Mouse (Mus musculus): ENCODE results near the gene Pkd1l2. TPM values are rescaled to one million over a fixed set of nuclear protein-coding genes. Genes with fewer than 3 reads are reported as not detected.
A peak's percentile ranks its signal among the peaks of the same experiment; 100 is the strongest.

The Pkd1l2 gene
- polyA plus RNA-seq, 1 experiment from 2014 or later = not detected

GRCm38 (mm10) chr8:117050763-117051162, 31.5 kb downstream of the Pkd1l2 start:
- H3K4me2 ChIP-seq (ENCODE audit: low read length) = no peak overlapping the region
- H3K4me3 ChIP-seq (replicated peaks; ENCODE audit: low read depth, low read length) = no peak overlapping the region
- 78% methylated on average over 9 of the region's 9 CpGs for WGBS
- no peak for TF ChIP-seq CTCF (IDR thresholded peaks at IDR 0.05; ENCODE audit: low read depth)
- no peaks in the 10 kb centered on the region for H3K4me1 ChIP-seq (replicated peaks; ENCODE audit: insufficient read depth, low read length)
- H3K27me3 ChIP-seq (ENCODE audit: insufficient read depth, low read length) = no peaks in the 10 kb centered on the region
- no peaks in the 10 kb centered on the region for H3K36me3 ChIP-seq (ENCODE audit: insufficient read depth, low read length)
- DNase-seq (ENCODE audit: low spot score) (peak; percentile 28), ATAC-seq (replicated peaks; ENCODE audit: low FRiP score, low read depth) (no peak)
- H3K9me3 ChIP-seq (replicated peaks; ENCODE audit: low read length) = no peaks in the 10 kb centered on the region
- H3K9ac ChIP-seq (ENCODE audit: low read depth, low read length) = no peak overlapping the region
- H3K27ac ChIP-seq = no peak overlapping the region

GRCm38 (mm10) chr8:117049444-117049843, 32.8 kb downstream of the Pkd1l2 start:
- Histone ChIP-seq H3K9me3 (replicated peaks; ENCODE audit: low read length) (no peaks in the 10 kb centered on the region), H3K4me3 (replicated peaks; ENCODE audit: low read depth, low read length) (no peak overlapping the region), H3K9ac (ENCODE audit: low read depth, low read length) (no peak overlapping the region), H3K27me3 (ENCODE audit: insufficient read depth, low read length) (no peaks in the 10 kb centered on the region), H3K27ac (no peak overlapping the region), H3K4me1 (replicated peaks; ENCODE audit: insufficient read depth, low read length) (no peaks in the 10 kb centered on the region), H3K4me2 (ENCODE audit: low read length) (no peak overlapping the region), H3K36me3 (ENCODE audit: insufficient read depth, low read length) (no peaks in the 10 kb centered on the region)
- ATAC-seq (replicated peaks; ENCODE audit: low FRiP score, low read depth) (0 out of 2 replicates have a peak, but pooled peaks have one; percentile 13), DNase-seq (ENCODE audit: low spot score) (no peak)
- WGBS = 67% methylated on average over 7 of the region's 7 CpGs
- peak; percentile 24; the same call in 1 of the 2 replicates for TF ChIP-seq CTCF (IDR thresholded peaks at IDR 0.05; ENCODE audit: low read depth)

- no peaks in the 10 kb centered on the region for H3K9me3 ChIP-seq (replicated peaks; ENCODE audit: low read length)
- no peak for ATAC-seq (replicated peaks; ENCODE audit: low FRiP score, low read depth)
- no peaks in the 10 kb centered on the region for H3K27me3 ChIP-seq (ENCODE audit: insufficient read depth, low read length)
- no peaks in the 10 kb centered on the region for H3K4me1 ChIP-seq (replicated peaks; ENCODE audit: insufficient read depth, low read length)
- H3K36me3 ChIP-seq (ENCODE audit: insufficient read depth, low read length) = no peaks in the 10 kb centered on the region
- no peak for DNase-seq (ENCODE audit: low spot score)
- 87% methylated on average over 3 of the region's 3 CpGs for WGBS
- H3K4me2 ChIP-seq (ENCODE audit: low read length) = no peak overlapping the region
- H3K4me3 ChIP-seq (replicated peaks; ENCODE audit: low read depth, low read length) = no peak overlapping the region
- H3K9ac ChIP-seq (ENCODE audit: low read depth, low read length) = no peak overlapping the region
- H3K27ac ChIP-seq = no peak overlapping the region
- no peak for TF ChIP-seq CTCF (IDR thresholded peaks at IDR 0.05; ENCODE audit: low read depth)
Measured at GRCm38 (mm10) chr8:117043584-117043983, 38.7 kb downstream of the Pkd1l2 start.

GRCm38 (mm10) chr8:117039843-117040242, 42.4 kb downstream of the Pkd1l2 start:
- H3K27me3 ChIP-seq (ENCODE audit: insufficient read depth, low read length) = no peaks in the 10 kb centered on the region
- no peak overlapping the region for H3K4me2 ChIP-seq (ENCODE audit: low read length)
- H3K27ac ChIP-seq = no peak overlapping the region
- DNase-seq (ENCODE audit: low spot score) (no peak), ATAC-seq (replicated peaks; ENCODE audit: low FRiP score, low read depth) (no peak)
- no peaks in the 10 kb centered on the region for H3K4me1 ChIP-seq (replicated peaks; ENCODE audit: insufficient read depth, low read length)
- no peaks in the 10 kb centered on the region for H3K36me3 ChIP-seq (ENCODE audit: insufficient read depth, low read length)
- WGBS = 77% methylated on average over 7 of the region's 7 CpGs
- no peak overlapping the region for H3K4me3 ChIP-seq (replicated peaks; ENCODE audit: low read depth, low read length)
- H3K9ac ChIP-seq (ENCODE audit: low read depth, low read length) = no peak overlapping the region
- no peak for TF ChIP-seq CTCF (IDR thresholded peaks at IDR 0.05; ENCODE audit: low read depth)
- H3K9me3 ChIP-seq (replicated peaks; ENCODE audit: low read length) = no peaks in the 10 kb centered on the region

- Histone ChIP-seq H3K36me3 (ENCODE audit: insufficient read depth, low read length) (no peaks in the 10 kb centered on the region), H3K27ac (no peak overlapping the region), H3K9ac (ENCODE audit: low read depth, low read length) (no peak overlapping the region), H3K4me1 (replicated peaks; ENCODE audit: insufficient read depth, low read length) (no peaks in the 10 kb centered on the region), H3K4me3 (replicated peaks; ENCODE audit: low read depth, low read length) (no peak overlapping the region), H3K27me3 (ENCODE audit: insufficient read depth, low read length) (no peaks in the 10 kb centered on the region), H3K4me2 (ENCODE audit: low read length) (no peak overlapping the region), H3K9me3 (replicated peaks; ENCODE audit: low read length) (no peaks in the 10 kb centered on the region)
- no peak for ATAC-seq (replicated peaks; ENCODE audit: low FRiP score, low read depth)
- DNase-seq (ENCODE audit: low spot score) = no peak
- no peak for TF ChIP-seq CTCF (IDR thresholded peaks at IDR 0.05; ENCODE audit: low read depth)
- 74% methylated on average over 7 of the region's 7 CpGs for WGBS
Measured at GRCm38 (mm10) chr8:117037374-117037935, 44.8 kb downstream of the Pkd1l2 start.

- no peak for DNase-seq (ENCODE audit: low spot score)
- no peak overlapping the region for H3K4me3 ChIP-seq (replicated peaks; ENCODE audit: low read depth, low read length)
- no peak for ATAC-seq (replicated peaks; ENCODE audit: low FRiP score, low read depth)
- H3K27me3 ChIP-seq (ENCODE audit: insufficient read depth, low read length) = no peaks in the 10 kb centered on the region
- H3K4me1 ChIP-seq (replicated peaks; ENCODE audit: insufficient read depth, low read length) = no peaks in the 10 kb centered on the region
- no peak overlapping the region for H3K27ac ChIP-seq
- no peak overlapping the region for H3K9ac ChIP-seq (ENCODE audit: low read depth, low read length)
- H3K36me3 ChIP-seq (ENCODE audit: insufficient read depth, low read length) = no peaks in the 10 kb centered on the region
- TF ChIP-seq CTCF (IDR thresholded peaks at IDR 0.05; ENCODE audit: low read depth) = no peak
- WGBS = 72% methylated on average over 3 of the region's 3 CpGs
- no peak overlapping the region for H3K4me2 ChIP-seq (ENCODE audit: low read length)
- H3K9me3 ChIP-seq (replicated peaks; ENCODE audit: low read length) = no peaks in the 10 kb centered on the region
Measured at GRCm38 (mm10) chr8:117033393-117033792, 48.9 kb downstream of the Pkd1l2 start.

GRCm38 (mm10) chr8:117032609-117033008, 49.6 kb downstream of the Pkd1l2 start:
- Histone ChIP-seq H3K4me3 (replicated peaks; ENCODE audit: low read depth, low read length) (no peak overlapping the region), H3K27me3 (ENCODE audit: insufficient read depth, low read length) (no peaks in the 10 kb centered on the region), H3K27ac (no peak overlapping the region), H3K9ac (ENCODE audit: low read depth, low read length) (no peak overlapping the region), H3K9me3 (replicated peaks; ENCODE audit: low read length) (no peaks in the 10 kb centered on the region), H3K4me1 (replicated peaks; ENCODE audit: insufficient read depth, low read length) (no peaks in the 10 kb centered on the region), H3K36me3 (ENCODE audit: insufficient read depth, low read length) (no peaks in the 10 kb centered on the region), H3K4me2 (ENCODE audit: low read length) (no peak overlapping the region)
- WGBS = 72% methylated on average over 8 of the region's 8 CpGs
- DNase-seq (ENCODE audit: low spot score) (no peak), ATAC-seq (replicated peaks; ENCODE audit: low FRiP score, low read depth) (no peak)
- TF ChIP-seq CTCF (IDR thresholded peaks at IDR 0.05; ENCODE audit: low read depth) = no peak
